Mouse (Mus musculus) liver, postnatal 0 days (tissue): ENCODE data around the gene Serpind1.

Experiments used
- CTCF ChIP-seq: sonication (generic); IDR thresholded peaks from 2 replicates; pipeline ENCODE4 v1.5.1; 2016; ENCODE audit warnings: antibody characterized with exemption, low read depth
- EP300 ChIP-seq: IDR thresholded peaks from 2 replicates; pipeline ENCODE4 v1.6.1; 2016; ENCODE audit warnings: antibody characterized with exemption, low read depth, mild to moderate bottlenecking

DNA sequence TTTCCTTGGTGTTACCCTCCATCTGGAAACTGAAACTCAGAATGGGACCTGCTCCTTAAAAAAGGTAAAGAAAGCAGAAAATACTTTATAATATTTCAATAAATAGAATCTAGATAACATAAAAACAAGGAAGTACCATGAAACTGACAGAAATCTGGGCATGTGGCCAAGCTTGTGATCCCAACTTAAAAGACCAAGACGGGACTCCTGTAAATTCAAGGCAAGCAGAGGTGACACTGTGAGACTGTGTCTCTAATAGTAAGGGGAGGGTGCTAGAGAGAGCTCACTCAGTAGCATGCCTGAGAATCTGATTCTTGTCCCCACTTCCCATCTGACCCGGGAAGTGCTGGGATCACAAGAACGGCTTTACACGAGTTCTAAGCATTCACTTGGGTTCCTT is 61.6 kb downstream of the Serpind1 start:
- TF ChIP-seq CTCF (no peak), EP300 (no peak)
